Mouse (Mus musculus): ENCODE data around the gene Wnt3a. TPM values are rescaled to one million over a fixed set of nuclear protein-coding genes. Genes with fewer than 3 reads are reported as not detected.
A peak's percentile ranks its signal among the peaks of the same experiment; 100 is the strongest.

Wnt3a gene
- total and polyA plus RNA-seq, 3 experiments: not detected

- no peaks in the 10 kb centered on the region for H3K27me3 ChIP-seq (ENCODE audit: control insufficient read depth in 1 of 2, insufficient read depth in 2 of 2, low read length in 2 of 2)
- peak; percentile 49 for DNase-seq (ENCODE audit: low read depth, low spot score)
- no peak for TF ChIP-seq ZMIZ1 (IDR thresholded peaks at IDR 0.05; ENCODE audit: low read depth, low read length)
- peak; percentile 43; the same call in 1 of the 2 replicates for TF ChIP-seq MXI1 (IDR thresholded peaks at IDR 0.05; ENCODE audit: low read depth, low read length)
- 0 out of 2 replicates have a peak, but pooled peaks have one; percentile 37 for TF ChIP-seq SIN3A (IDR thresholded peaks at IDR 0.05; ENCODE audit: low read length)
- peaks cover 11 to 68% of the 10 kb centered on the region in 2 experiments; a peak in 3 of 4 replicates for H3K36me3 ChIP-seq (ENCODE audit: control insufficient read depth in 1 of 2, insufficient read depth in 2 of 2, low read length in 2 of 2)
- peaks cover 34 to 52% of the 10 kb centered on the region in 2 experiments for H3K4me1 ChIP-seq (ENCODE audit: control insufficient read depth in 1 of 2, insufficient read depth in 2 of 2, low read length in 2 of 2)
- H3K4me3 ChIP-seq (ENCODE audit: control insufficient read depth in 1 of 2, insufficient read depth in 1 of 2, low read depth in 2 of 2, low read length in 2 of 2): peak overlapping the region; percentile 88 to 95
- peaks cover 70% of the 10 kb centered on the region for H3K79me2 ChIP-seq (ENCODE audit: control insufficient read depth, insufficient read depth, low read length, poor library complexity)
- peak overlapping the region; percentile 93 for H3K9ac ChIP-seq (ENCODE audit: control insufficient read depth, low read depth, low read length, poor library complexity, severe bottlenecking)
- H3K9me3 ChIP-seq (replicated peaks; ENCODE audit: insufficient read depth, low read length): no peaks in the 10 kb centered on the region
- H3K27ac ChIP-seq (ENCODE audit: control insufficient read depth, low read depth, low read length): 0 out of 2 replicates have a peak overlapping the region, but pooled peaks have one; percentile 6
Measured at GRCm38 (mm10) chr11:59226251-59226650, 64.3 kb downstream of the Wnt3a start.

- Histone ChIP-seq H3K36me3 (ENCODE audit: control insufficient read depth in 1 of 2, insufficient read depth in 2 of 2, low read length in 2 of 2) (peaks cover 11 to 73% of the 10 kb centered on the region in 2 experiments; a peak in 3 of 4 replicates), H3K27ac (ENCODE audit: control insufficient read depth, low read depth, low read length) (peak overlapping the region; percentile 11; the same call in 1 of the 2 replicates), H3K9me3 (replicated peaks; ENCODE audit: insufficient read depth, low read length) (no peaks in the 10 kb centered on the region), H3K4me3 (ENCODE audit: control insufficient read depth in 1 of 2, insufficient read depth in 1 of 2, low read depth in 2 of 2, low read length in 2 of 2) (no peak overlapping the region; a peak in 1 of 4 replicates), H3K27me3 (ENCODE audit: control insufficient read depth in 1 of 2, insufficient read depth in 2 of 2, low read length in 2 of 2) (no peaks in the 10 kb centered on the region), H3K4me1 (ENCODE audit: control insufficient read depth in 1 of 2, insufficient read depth in 2 of 2, low read length in 2 of 2) (peaks cover 34 to 53% of the 10 kb centered on the region in 2 experiments), H3K79me2 (ENCODE audit: control insufficient read depth, insufficient read depth, low read length, poor library complexity) (peaks cover 81% of the 10 kb centered on the region), H3K9ac (ENCODE audit: control insufficient read depth, low read depth, low read length, poor library complexity, severe bottlenecking) (no peak overlapping the region)
- no peak for TF ChIP-seq USF2 (IDR thresholded peaks at IDR 0.05; ENCODE audit: borderline replicate concordance in 1 of 2, insufficient read depth in 1 of 2, low read depth in 1 of 2, low read length in 2 of 2)
- TF ChIP-seq SIN3A (IDR thresholded peaks at IDR 0.05; ENCODE audit: low read length): peak; percentile 35; the same call in 1 of the 2 replicates
- TF ChIP-seq MYB (IDR thresholded peaks at IDR 0.05; ENCODE audit: low read depth, low read length): no peak
- peak; percentile 63; the same call in 1 of the 2 replicates for TF ChIP-seq MAZ (IDR thresholded peaks at IDR 0.05; ENCODE audit: low read depth, low read length)
- peak; percentile 85 for TF ChIP-seq GATA1 (IDR thresholded peaks at IDR 0.05; ENCODE audit: low read depth, low read length)
- TF ChIP-seq TAL1 (IDR thresholded peaks at IDR 0.05; ENCODE audit: low read length): peak; percentile 32
- TF ChIP-seq ETS1 (IDR thresholded peaks at IDR 0.05; ENCODE audit: low read depth, low read length): peak; percentile 47
- TF ChIP-seq E2F4 (IDR thresholded peaks at IDR 0.05; ENCODE audit: borderline replicate concordance, low read depth, low read length): no peak
- TF ChIP-seq RCOR1 (IDR thresholded peaks at IDR 0.05; ENCODE audit: low read depth, low read length): peak; percentile 97
- peak; percentile 71 for TF ChIP-seq TCF12 (IDR thresholded peaks at IDR 0.05; ENCODE audit: low read depth, low read length)
- TF ChIP-seq EP300 (IDR thresholded peaks at IDR 0.05; ENCODE audit: low read depth in 1 of 2, low read length in 2 of 2): peak in 1 of 2 experiments; percentile 53; a peak in 2 of 4 replicates
- peak; percentile 42 for DNase-seq (ENCODE audit: low read depth, low spot score)
Measured at GRCm38 (mm10) chr11:59225167-59225566, 65.4 kb downstream of the Wnt3a start.

GRCm38 (mm10) chr11:59224470-59224869 is 66.1 kb downstream of the Wnt3a start:
- Histone ChIP-seq H3K9ac (ENCODE audit: control insufficient read depth, low read depth, low read length, poor library complexity, severe bottlenecking) (no peak overlapping the region), H3K36me3 (ENCODE audit: control insufficient read depth in 1 of 2, insufficient read depth in 2 of 2, low read length in 2 of 2) (peaks cover 13 to 69% of the 10 kb centered on the region in 2 experiments), H3K4me3 (ENCODE audit: control insufficient read depth in 1 of 2, insufficient read depth in 1 of 2, low read depth in 2 of 2, low read length in 2 of 2) (no peak overlapping the region; a peak in 1 of 4 replicates), H3K9me3 (replicated peaks; ENCODE audit: insufficient read depth, low read length) (no peaks in the 10 kb centered on the region), H3K79me2 (ENCODE audit: control insufficient read depth, insufficient read depth, low read length, poor library complexity) (peaks cover 88% of the 10 kb centered on the region), H3K4me1 (ENCODE audit: control insufficient read depth in 1 of 2, insufficient read depth in 2 of 2, low read length in 2 of 2) (peaks cover 34 to 49% of the 10 kb centered on the region in 2 experiments), H3K27me3 (ENCODE audit: control insufficient read depth in 1 of 2, insufficient read depth in 2 of 2, low read length in 2 of 2) (no peaks in the 10 kb centered on the region), H3K27ac (ENCODE audit: control insufficient read depth, low read depth, low read length) (no peak overlapping the region)
- peak; percentile 48 for TF ChIP-seq TAL1 (IDR thresholded peaks at IDR 0.05; ENCODE audit: low read length)
- TF ChIP-seq HCFC1 (IDR thresholded peaks at IDR 0.05; ENCODE audit: low read depth, low read length): peak; percentile 55; the same call in 1 of the 2 replicates
- TF ChIP-seq MXI1 (IDR thresholded peaks at IDR 0.05; ENCODE audit: low read depth, low read length): peak; percentile 54; the same call in 1 of the 2 replicates
- TF ChIP-seq SIN3A (IDR thresholded peaks at IDR 0.05; ENCODE audit: low read length): peak; percentile 89
- TF ChIP-seq RCOR1 (IDR thresholded peaks at IDR 0.05; ENCODE audit: low read depth, low read length): 0 out of 2 replicates have a peak, but pooled peaks have one; percentile 40
- TF ChIP-seq ETS1 (IDR thresholded peaks at IDR 0.05; ENCODE audit: low read depth, low read length): peak; percentile 55; the same call in 1 of the 2 replicates
- TF ChIP-seq NELFE (IDR thresholded peaks at IDR 0.05; ENCODE audit: low read depth, low read length): 0 out of 2 replicates have a peak, but pooled peaks have one; percentile 23
- TF ChIP-seq TCF12 (IDR thresholded peaks at IDR 0.05; ENCODE audit: low read depth, low read length): no peak
- TF ChIP-seq JUND (IDR thresholded peaks at IDR 0.05; ENCODE audit: low read depth, low read length): no peak
- 0 out of 2 replicates have a peak, but pooled peaks have one; percentile 22 for TF ChIP-seq POLR2AphosphoS2 (IDR thresholded peaks at IDR 0.05; ENCODE audit: low read length)
- TF ChIP-seq MYC (IDR thresholded peaks at IDR 0.05; ENCODE audit: low read depth, low read length): peak; percentile 71; the same call in 1 of the 2 replicates
- TF ChIP-seq KAT2A (conservative IDR thresholded peaks at IDR 0.05; ENCODE audit: low read depth, low read length): no peak
- peak; percentile 41 to 45; a peak in 2 of 4 replicates for TF ChIP-seq EP300 (IDR thresholded peaks at IDR 0.05; ENCODE audit: low read depth in 1 of 2, low read length in 2 of 2)
- TF ChIP-seq TBP (IDR thresholded peaks at IDR 0.05; ENCODE audit: low read depth, low read length): 0 out of 2 replicates have a peak, but pooled peaks have one; percentile 37
- TF ChIP-seq GATA1 (IDR thresholded peaks at IDR 0.05; ENCODE audit: low read depth, low read length): peak; percentile 84
- TF ChIP-seq ELF1 (IDR thresholded peaks at IDR 0.05; ENCODE audit: low read depth, low read length): peak; percentile 71
- no peak for TF ChIP-seq CHD2 (IDR thresholded peaks at IDR 0.05; ENCODE audit: low read length)
- TF ChIP-seq E2F4 (IDR thresholded peaks at IDR 0.05; ENCODE audit: borderline replicate concordance, low read depth, low read length): no peak
- DNase-seq (ENCODE audit: low read depth, low spot score): peak; percentile 79

Measured in MEL (cell line).